Mouse (Mus musculus): Measurements from ENCODE around the gene Eya3. TPM values are rescaled to one million over a fixed set of nuclear protein-coding genes. Genes with fewer than 3 reads are reported as not detected.

Eya3 gene
- polyA plus RNA-seq, 1 experiment from 2014 or later = 34.1 TPM

DNA sequence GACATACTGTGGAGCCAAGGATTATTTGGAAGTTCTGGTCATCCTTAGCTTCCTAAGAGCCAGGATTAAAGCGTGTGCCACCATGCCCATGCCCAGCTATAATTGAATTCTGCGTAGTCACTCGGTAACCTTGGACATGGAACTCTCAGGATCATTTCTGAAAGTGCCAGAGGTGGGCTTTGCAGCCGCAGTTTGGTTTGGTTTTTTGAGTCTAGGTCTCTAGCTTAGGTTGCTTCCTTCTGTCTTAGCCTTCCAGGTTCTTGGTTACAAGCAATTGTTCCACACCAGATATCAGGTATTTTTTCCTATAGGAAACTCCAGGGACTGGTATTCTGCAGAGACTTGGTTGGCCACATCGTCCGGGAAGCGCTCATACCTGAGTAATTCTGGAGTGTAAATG, 74.4 kb downstream of the Eya3 start:
- H3K27me3 ChIP-seq (ENCODE audit: control insufficient read depth, insufficient read depth, low read length) = no peaks in the 10 kb centered on the region
- DNase-seq (ENCODE audit: low spot score) (no peak), ATAC-seq (ENCODE audit: low FRiP score) (no peak)
- 97% methylated on average over 7 of the region's 7 CpGs for WGBS
- H3K36me3 ChIP-seq (ENCODE audit: control insufficient read depth, insufficient read depth, low read length) = peaks cover 9% of the 10 kb centered on the region
- H3K9ac ChIP-seq (ENCODE audit: low read depth, low read length) = no peak overlapping the region
- no peak overlapping the region for H3K4me2 ChIP-seq (replicated peaks; ENCODE audit: low read depth, low read length)
- no peaks in the 10 kb centered on the region for H3K9me3 ChIP-seq (ENCODE audit: control insufficient read depth, low read length)
- H3K4me1 ChIP-seq (replicated peaks; ENCODE audit: control insufficient read depth, insufficient read depth, low read length) = no peaks in the 10 kb centered on the region
- H3K4me3 ChIP-seq (ENCODE audit: low read depth, low read length) = no peak overlapping the region
- no peak overlapping the region for H3K27ac ChIP-seq (ENCODE audit: low read depth, low read length)

DNA sequence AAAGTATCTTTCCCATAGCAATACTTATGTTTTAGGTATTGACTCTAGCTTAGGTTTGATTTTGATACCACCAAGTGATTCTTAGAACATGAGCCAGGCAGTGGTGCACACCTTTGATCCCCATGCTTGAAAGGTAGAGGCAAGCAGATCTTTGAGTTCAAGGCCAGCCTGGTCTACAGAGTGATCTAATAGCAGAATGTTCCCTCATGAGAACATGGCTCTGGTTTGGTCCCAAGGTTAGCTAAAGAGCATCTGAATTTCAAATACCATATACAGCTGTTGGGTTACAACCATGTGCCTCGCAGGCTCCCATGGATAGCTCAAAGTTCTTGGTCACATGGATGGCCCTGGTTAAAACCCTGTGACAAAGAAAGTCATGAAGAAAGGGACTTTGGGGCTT, 79.5 kb downstream of the Eya3 start:
- Histone ChIP-seq H3K4me1 (replicated peaks; ENCODE audit: control insufficient read depth, insufficient read depth, low read length) (no peaks in the 10 kb centered on the region), H3K27me3 (ENCODE audit: control insufficient read depth, insufficient read depth, low read length) (no peaks in the 10 kb centered on the region), H3K9ac (ENCODE audit: low read depth, low read length) (no peak overlapping the region), H3K4me3 (ENCODE audit: low read depth, low read length) (no peak overlapping the region), H3K27ac (ENCODE audit: low read depth, low read length) (no peak overlapping the region), H3K4me2 (replicated peaks; ENCODE audit: low read depth, low read length) (no peak overlapping the region), H3K9me3 (ENCODE audit: control insufficient read depth, low read length) (no peaks in the 10 kb centered on the region), H3K36me3 (ENCODE audit: control insufficient read depth, insufficient read depth, low read length) (peaks cover 7% of the 10 kb centered on the region; the same call in 1 of the 2 replicates)
- 100% methylated on average over 1 of the region's 1 CpGs for WGBS
- no peak for ATAC-seq (ENCODE audit: low FRiP score)
- DNase-seq (ENCODE audit: low spot score) = no peak

DNA sequence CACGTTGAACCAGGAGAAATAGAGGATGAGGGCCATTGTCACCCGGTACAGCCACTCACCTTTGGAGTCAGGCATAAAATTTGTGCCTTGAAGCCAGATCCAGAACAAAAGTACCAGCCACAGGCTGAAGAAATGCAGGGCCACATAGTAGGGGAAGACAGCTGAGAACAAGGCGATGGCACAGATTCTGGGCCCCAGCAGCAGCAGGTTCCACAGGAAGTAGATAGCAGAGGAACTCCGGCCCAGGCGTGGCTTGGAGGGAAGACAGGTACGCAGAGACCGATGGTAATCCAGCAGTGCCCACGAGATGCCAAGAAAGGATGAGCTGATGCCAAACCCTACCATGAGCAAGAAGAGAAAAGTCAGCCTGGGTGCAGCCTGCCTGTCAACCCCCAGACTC, 89.4 kb downstream of the Eya3 start:
- H3K9ac ChIP-seq (ENCODE audit: low read depth, low read length) = no peak overlapping the region
- ATAC-seq (ENCODE audit: low FRiP score) = no peak
- WGBS = 90% methylated on average over 8 of the region's 8 CpGs

DNA sequence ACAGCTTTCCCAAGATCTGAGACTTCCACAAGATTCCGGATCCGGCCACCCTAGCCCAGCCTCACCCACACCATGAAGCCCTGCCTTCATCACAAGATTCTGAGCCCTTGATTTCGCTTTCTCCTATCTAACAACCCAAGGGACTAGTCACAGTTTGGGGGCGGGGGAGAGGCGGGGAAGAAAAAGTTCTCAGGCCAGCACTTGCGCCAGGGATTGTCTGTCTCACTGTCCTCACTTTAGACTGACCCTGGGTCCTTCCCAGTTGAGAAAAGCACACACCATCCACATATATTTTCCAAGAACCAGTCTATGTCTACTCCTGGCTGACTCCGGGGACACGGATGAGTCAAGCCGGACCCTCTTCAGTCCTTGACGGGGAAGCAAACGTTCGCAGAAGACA, 92.8 kb downstream of the Eya3 start:
- H3K36me3 ChIP-seq (ENCODE audit: control insufficient read depth, insufficient read depth, low read length) = no peaks in the 10 kb centered on the region
- peak overlapping the region; percentile 47 for H3K4me3 ChIP-seq (ENCODE audit: low read depth, low read length)
- ATAC-seq (ENCODE audit: low FRiP score) = no peak
- DNase-seq (ENCODE audit: low spot score) = no peak
- no peak overlapping the region for H3K27ac ChIP-seq (ENCODE audit: low read depth, low read length)
- H3K9me3 ChIP-seq (ENCODE audit: control insufficient read depth, low read length) = no peaks in the 10 kb centered on the region
- peak overlapping the region; percentile 67 for H3K4me2 ChIP-seq (replicated peaks; ENCODE audit: low read depth, low read length)
- no peak overlapping the region; the same call in 1 of the 2 replicates for H3K9ac ChIP-seq (ENCODE audit: low read depth, low read length)
- no peaks in the 10 kb centered on the region for H3K27me3 ChIP-seq (ENCODE audit: control insufficient read depth, insufficient read depth, low read length)
- H3K4me1 ChIP-seq (replicated peaks; ENCODE audit: control insufficient read depth, insufficient read depth, low read length) = no peaks in the 10 kb centered on the region
- WGBS = 54% methylated on average over 12 of the region's 12 CpGs

More for the DNA sequence above, 89.4 kb downstream of the Eya3 start:
- no peak overlapping the region for H3K4me2 ChIP-seq (replicated peaks; ENCODE audit: low read depth, low read length)
- peaks cover 3% of the 10 kb centered on the region; the same call in 1 of the 2 replicates for H3K36me3 ChIP-seq (ENCODE audit: control insufficient read depth, insufficient read depth, low read length)
- H3K4me3 ChIP-seq (ENCODE audit: low read depth, low read length) = no peak overlapping the region
- no peak overlapping the region for H3K27ac ChIP-seq (ENCODE audit: low read depth, low read length)
- no peaks in the 10 kb centered on the region for H3K9me3 ChIP-seq (ENCODE audit: control insufficient read depth, low read length)
- no peak for DNase-seq (ENCODE audit: low spot score)
- H3K4me1 ChIP-seq (replicated peaks; ENCODE audit: control insufficient read depth, insufficient read depth, low read length) = no peaks in the 10 kb centered on the region
- H3K27me3 ChIP-seq (ENCODE audit: control insufficient read depth, insufficient read depth, low read length) = no peaks in the 10 kb centered on the region

DNA sequence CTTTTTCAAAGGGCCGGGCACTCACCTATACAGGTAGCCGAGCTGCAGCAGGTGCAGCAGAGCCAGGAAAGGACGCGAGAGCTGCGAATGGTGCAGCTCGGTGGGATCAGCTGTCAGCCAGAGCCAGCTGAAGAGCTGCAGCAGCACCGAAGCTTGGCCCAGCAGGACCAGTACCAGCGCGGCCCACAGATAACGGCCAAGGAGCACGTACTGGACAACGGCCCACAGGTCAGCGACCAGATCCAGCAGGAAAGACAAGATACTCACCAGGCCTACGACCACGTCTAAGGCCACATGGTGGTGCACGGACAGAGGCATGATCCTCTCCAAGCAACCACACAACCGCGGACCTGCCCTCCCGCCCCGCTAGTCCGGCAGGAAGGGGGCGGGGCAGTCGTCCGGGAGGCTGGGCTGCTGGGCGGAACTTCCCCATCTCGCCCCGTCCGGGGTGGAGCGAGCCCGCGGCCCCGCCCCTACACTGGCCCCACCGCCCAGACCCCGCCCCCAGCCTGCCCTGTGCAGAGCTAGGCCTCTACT, 93.4 kb downstream of the Eya3 start, which contains the start of gene Xkr8:
Xkr8 (minus strand) TSS at position 399 of the 537 bp plus-strand sequence.
- Histone ChIP-seq H3K9me3 (ENCODE audit: control insufficient read depth, low read length) (no peaks in the 10 kb centered on the region), H3K9ac (ENCODE audit: low read depth, low read length) (peak within 1 kb of the TSS; percentile 51; the same call in 1 of the 2 replicates), H3K4me1 (replicated peaks; ENCODE audit: control insufficient read depth, insufficient read depth, low read length) (no peaks in the 10 kb centered on the region), H3K27me3 (ENCODE audit: control insufficient read depth, insufficient read depth, low read length) (no peaks in the 10 kb centered on the region), H3K36me3 (ENCODE audit: control insufficient read depth, insufficient read depth, low read length) (no peaks in the 10 kb centered on the region), H3K27ac (ENCODE audit: low read depth, low read length) (no peak within 1 kb of the TSS), H3K4me2 (replicated peaks; ENCODE audit: low read depth, low read length) (peak within 1 kb of the TSS; percentile 67), H3K4me3 (ENCODE audit: low read depth, low read length) (peak within 1 kb of the TSS; percentile 47)
- peak; percentile 94 for ATAC-seq (ENCODE audit: low FRiP score)
- WGBS = 2% methylated on average over 34 of the region's 34 CpGs
- DNase-seq (ENCODE audit: low spot score) = peak; percentile 91

DNA sequence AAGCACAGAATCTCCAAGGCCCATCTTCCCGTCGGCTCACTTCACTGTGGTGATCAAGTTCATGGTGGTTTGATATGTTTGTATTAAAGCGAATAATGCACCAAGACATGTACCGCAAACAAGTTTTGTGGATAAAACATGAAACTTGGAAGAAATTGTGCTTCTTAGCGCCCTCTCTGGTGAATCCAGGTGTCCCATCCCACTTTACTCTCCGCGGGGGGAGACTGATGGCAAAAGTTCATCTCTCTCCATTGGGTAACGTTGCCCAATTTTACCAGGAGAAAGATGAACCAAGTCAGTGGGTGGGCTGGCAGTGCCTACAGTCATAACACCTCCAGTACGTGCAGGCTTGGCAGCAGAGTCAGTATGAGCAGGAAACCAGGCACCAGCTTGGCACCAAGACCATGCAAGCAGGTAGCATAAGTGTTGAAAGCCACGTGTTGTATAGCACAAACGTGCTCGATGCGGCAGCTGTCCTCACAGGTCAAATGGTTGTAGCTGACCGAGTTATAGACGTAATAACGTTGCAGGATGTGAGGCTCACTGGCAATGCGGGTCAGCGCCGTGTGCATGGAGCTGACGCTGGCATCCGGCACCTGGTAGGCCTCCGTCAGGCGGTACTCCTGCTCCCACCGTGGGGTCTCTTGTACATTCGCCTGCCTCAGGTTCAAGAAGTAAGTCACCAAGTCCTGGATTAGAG, 94.4 kb downstream of the Eya3 start:
- Histone ChIP-seq H3K27ac (ENCODE audit: low read depth, low read length) (no peak overlapping the region), H3K9ac (ENCODE audit: low read depth, low read length) (no peak overlapping the region), H3K4me3 (ENCODE audit: low read depth, low read length) (no peak overlapping the region), H3K4me1 (replicated peaks; ENCODE audit: control insufficient read depth, insufficient read depth, low read length) (no peaks in the 10 kb centered on the region), H3K9me3 (ENCODE audit: control insufficient read depth, low read length) (no peaks in the 10 kb centered on the region), H3K27me3 (ENCODE audit: control insufficient read depth, insufficient read depth, low read length) (no peaks in the 10 kb centered on the region), H3K36me3 (ENCODE audit: control insufficient read depth, insufficient read depth, low read length) (no peaks in the 10 kb centered on the region), H3K4me2 (replicated peaks; ENCODE audit: low read depth, low read length) (no peak overlapping the region)
- 93% methylated on average over 25 of the region's 25 CpGs for WGBS
- no peak for DNase-seq (ENCODE audit: low spot score)
- no peak for ATAC-seq (ENCODE audit: low FRiP score)

DNA sequence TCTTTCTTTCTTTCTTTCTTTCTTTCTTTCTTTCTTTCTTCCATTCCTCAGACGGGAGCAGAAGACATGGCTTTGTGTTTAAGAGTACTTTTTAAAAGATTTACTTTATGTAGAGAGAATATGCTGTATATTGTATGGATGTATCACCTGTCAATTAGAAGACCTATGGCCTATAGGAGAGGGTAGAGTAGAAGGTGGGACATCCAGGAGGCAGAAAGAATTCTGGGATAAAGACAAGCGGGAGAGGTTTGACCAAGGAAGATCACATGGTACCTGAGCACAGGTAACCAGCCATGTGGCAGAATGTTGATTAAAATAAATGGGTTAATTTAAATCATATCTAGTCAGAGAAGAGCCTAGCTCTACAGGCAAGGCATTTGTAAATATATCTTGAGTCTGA, 96.0 kb downstream of the Eya3 start:
- Histone ChIP-seq H3K36me3 (ENCODE audit: control insufficient read depth, insufficient read depth, low read length) (no peaks in the 10 kb centered on the region), H3K9me3 (ENCODE audit: control insufficient read depth, low read length) (no peaks in the 10 kb centered on the region), H3K27ac (ENCODE audit: low read depth, low read length) (no peak overlapping the region), H3K4me2 (replicated peaks; ENCODE audit: low read depth, low read length) (no peak overlapping the region), H3K9ac (ENCODE audit: low read depth, low read length) (no peak overlapping the region), H3K4me3 (ENCODE audit: low read depth, low read length) (no peak overlapping the region), H3K27me3 (ENCODE audit: control insufficient read depth, insufficient read depth, low read length) (no peaks in the 10 kb centered on the region), H3K4me1 (replicated peaks; ENCODE audit: control insufficient read depth, insufficient read depth, low read length) (no peaks in the 10 kb centered on the region)
- ATAC-seq (ENCODE audit: low FRiP score) (no peak), DNase-seq (ENCODE audit: low spot score) (no peak)
- WGBS = 91% methylated on average over 2 of the region's 2 CpGs

DNA sequence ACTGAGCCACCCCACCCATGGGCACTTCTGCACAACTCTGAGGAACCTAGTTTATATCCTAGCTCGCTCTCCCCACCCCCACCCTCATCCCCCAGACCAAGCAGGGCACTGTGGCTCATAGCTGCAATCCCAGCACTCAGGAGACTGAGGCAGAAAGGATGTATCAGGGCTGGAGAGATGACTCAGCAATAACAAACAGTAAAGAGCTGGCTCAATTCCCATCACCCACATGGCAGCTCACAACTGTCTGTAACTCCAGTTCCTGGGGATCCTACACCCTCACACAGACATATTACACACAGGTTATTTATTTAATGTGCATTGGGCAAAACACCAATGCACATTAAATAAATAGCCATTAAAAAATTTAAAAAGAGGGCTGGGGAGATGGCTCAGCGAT, 96.6 kb downstream of the Eya3 start:
- WGBS = 79% methylated on average over 2 of the region's 2 CpGs
- Histone ChIP-seq H3K4me2 (replicated peaks; ENCODE audit: low read depth, low read length) (no peak overlapping the region), H3K36me3 (ENCODE audit: control insufficient read depth, insufficient read depth, low read length) (no peaks in the 10 kb centered on the region), H3K27me3 (ENCODE audit: control insufficient read depth, insufficient read depth, low read length) (no peaks in the 10 kb centered on the region), H3K9ac (ENCODE audit: low read depth, low read length) (no peak overlapping the region), H3K9me3 (ENCODE audit: control insufficient read depth, low read length) (no peaks in the 10 kb centered on the region), H3K4me1 (replicated peaks; ENCODE audit: control insufficient read depth, insufficient read depth, low read length) (no peaks in the 10 kb centered on the region), H3K4me3 (ENCODE audit: low read depth, low read length) (no peak overlapping the region), H3K27ac (ENCODE audit: low read depth, low read length) (no peak overlapping the region)
- no peak for DNase-seq (ENCODE audit: low spot score)
- ATAC-seq (ENCODE audit: low FRiP score) = no peak

DNA sequence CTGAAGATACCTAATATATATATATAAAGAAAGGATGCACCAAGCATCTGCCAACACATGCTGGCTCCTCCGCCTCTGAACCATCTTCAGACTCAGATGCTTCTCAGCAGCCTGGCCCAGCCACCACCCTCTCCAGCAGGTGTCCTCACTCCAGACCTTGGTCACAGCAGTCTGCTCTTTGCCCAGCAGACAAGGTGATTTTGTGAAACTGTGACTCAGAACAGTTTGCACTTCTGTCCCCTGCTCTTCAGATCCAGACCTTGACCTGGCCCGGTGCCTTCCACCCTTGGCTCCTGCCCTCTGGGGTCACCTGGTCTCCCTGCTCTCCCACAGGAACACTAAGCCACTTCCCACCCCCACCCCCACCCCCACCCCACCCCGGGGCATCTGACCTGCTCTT, 97.1 kb downstream of the Eya3 start:
- H3K9me3 ChIP-seq (ENCODE audit: control insufficient read depth, low read length) = no peaks in the 10 kb centered on the region
- no peaks in the 10 kb centered on the region for H3K27me3 ChIP-seq (ENCODE audit: control insufficient read depth, insufficient read depth, low read length)
- no peak for DNase-seq (ENCODE audit: low spot score)
- no peak for ATAC-seq (ENCODE audit: low FRiP score)
- H3K27ac ChIP-seq (ENCODE audit: low read depth, low read length) = no peak overlapping the region
- 77% methylated on average over 3 of the region's 3 CpGs for WGBS
- no peak overlapping the region for H3K4me3 ChIP-seq (ENCODE audit: low read depth, low read length)
- H3K36me3 ChIP-seq (ENCODE audit: control insufficient read depth, insufficient read depth, low read length) = no peaks in the 10 kb centered on the region
- H3K4me2 ChIP-seq (replicated peaks; ENCODE audit: low read depth, low read length) = no peak overlapping the region
- no peaks in the 10 kb centered on the region for H3K4me1 ChIP-seq (replicated peaks; ENCODE audit: control insufficient read depth, insufficient read depth, low read length)
- no peak overlapping the region for H3K9ac ChIP-seq (ENCODE audit: low read depth, low read length)

Measured in hindbrain, embryonic 11.5 days (tissue).